Mouse (Mus musculus): ENCODE data around the gene Hmcn1. TPM values are rescaled to one million over a fixed set of nuclear protein-coding genes. Genes with fewer than 3 reads are reported as not detected.

The Hmcn1 gene
- total and polyA plus RNA-seq, 2 experiments, result 1.0 to 2.7 TPM

- Histone ChIP-seq H3K79me2 (ENCODE audit: control insufficient read depth, insufficient read depth, low read length) (no peaks in the 10 kb centered on the region), H3K36me3 (ENCODE audit: control insufficient read depth, insufficient read depth, low read length) (no peaks in the 10 kb centered on the region)
- DNase-seq (ENCODE audit: extremely low read depth, low read depth, low spot score), result no peak
These were observed 83.6 kb downstream of the Hmcn1 start for GRCm38 (mm10) chr1:150909642-150910041.

GRCm38 (mm10) chr1:150893677-150894188 is 99.5 kb downstream of the Hmcn1 start:
- no peak for DNase-seq (ENCODE audit: extremely low read depth, low read depth, low spot score)
- Histone ChIP-seq H3K9ac (ENCODE audit: low read depth, low read length) (no peak overlapping the region), H3K27ac (replicated peaks; ENCODE audit: insufficient read depth, low read depth, low read length) (no peak overlapping the region), H3K27me3 (ENCODE audit: control insufficient read depth, insufficient read depth, low read length) (no peaks in the 10 kb centered on the region), H3K4me1 (ENCODE audit: control insufficient read depth, insufficient read depth, low read length) (no peaks in the 10 kb centered on the region; the same call in none of the 2 replicates), H3K36me3 (ENCODE audit: control insufficient read depth, insufficient read depth, low read length) (no peaks in the 10 kb centered on the region), H3K79me2 (ENCODE audit: control insufficient read depth, insufficient read depth, low read length) (no peaks in the 10 kb centered on the region), H3K4me3 (ENCODE audit: insufficient read depth, low read depth, low read length) (no peak overlapping the region)
- TF ChIP-seq CTCF (IDR thresholded peaks at IDR 0.05; ENCODE audit: low read depth, low read length), result no peak
- no peak for TF ChIP-seq POLR2A (IDR thresholded peaks at IDR 0.05; ENCODE audit: extremely low read depth, insufficient read depth, low read length)
- WGBS, result 76% methylated on average over 5 of the region's 5 CpGs

More at GRCm38 (mm10) chr1:150909642-150910041, 83.6 kb downstream of the Hmcn1 start:
- WGBS, result 88% methylated on average over 2 of the region's 2 CpGs
- no peaks in the 10 kb centered on the region for H3K27me3 ChIP-seq (ENCODE audit: control insufficient read depth, insufficient read depth, low read length)
- H3K4me3 ChIP-seq (ENCODE audit: insufficient read depth, low read depth, low read length), result no peak overlapping the region
- H3K4me1 ChIP-seq (ENCODE audit: control insufficient read depth, insufficient read depth, low read length), result no peaks in the 10 kb centered on the region
- TF ChIP-seq CTCF (IDR thresholded peaks at IDR 0.05; ENCODE audit: low read depth, low read length) (no peak), POLR2A (IDR thresholded peaks at IDR 0.05; ENCODE audit: extremely low read depth, insufficient read depth, low read length) (no peak)
- no peak overlapping the region for H3K9ac ChIP-seq (ENCODE audit: low read depth, low read length)
- H3K27ac ChIP-seq (replicated peaks; ENCODE audit: insufficient read depth, low read depth, low read length), result no peak overlapping the region

- H3K27ac ChIP-seq (replicated peaks; ENCODE audit: insufficient read depth, low read depth, low read length), result no peak overlapping the region
- 70% methylated on average over 4 of the region's 4 CpGs for WGBS
- no peak overlapping the region for H3K9ac ChIP-seq (ENCODE audit: low read depth, low read length)
- no peaks in the 10 kb centered on the region for H3K36me3 ChIP-seq (ENCODE audit: control insufficient read depth, insufficient read depth, low read length)
- no peak overlapping the region for H3K4me3 ChIP-seq (ENCODE audit: insufficient read depth, low read depth, low read length)
- TF ChIP-seq POLR2A (IDR thresholded peaks at IDR 0.05; ENCODE audit: extremely low read depth, insufficient read depth, low read length), result no peak
- no peak for TF ChIP-seq CTCF (IDR thresholded peaks at IDR 0.05; ENCODE audit: low read depth, low read length)
- no peaks in the 10 kb centered on the region for H3K27me3 ChIP-seq (ENCODE audit: control insufficient read depth, insufficient read depth, low read length)
- DNase-seq (ENCODE audit: extremely low read depth, low read depth, low spot score), result peak; percentile 1
- H3K79me2 ChIP-seq (ENCODE audit: control insufficient read depth, insufficient read depth, low read length), result no peaks in the 10 kb centered on the region
- no peaks in the 10 kb centered on the region; the same call in none of the 2 replicates for H3K4me1 ChIP-seq (ENCODE audit: control insufficient read depth, insufficient read depth, low read length)
These were observed 103.2 kb downstream of the Hmcn1 start for GRCm38 (mm10) chr1:150890017-150890416.

- no peaks in the 10 kb centered on the region for H3K36me3 ChIP-seq (ENCODE audit: control insufficient read depth, insufficient read depth, low read length)
- TF ChIP-seq POLR2A (IDR thresholded peaks at IDR 0.05; ENCODE audit: extremely low read depth, insufficient read depth, low read length) (no peak), CTCF (IDR thresholded peaks at IDR 0.05; ENCODE audit: low read depth, low read length) (no peak)
- H3K4me3 ChIP-seq (ENCODE audit: insufficient read depth, low read depth, low read length), result no peak overlapping the region
- no peak for DNase-seq (ENCODE audit: extremely low read depth, low read depth, low spot score)
- no peak overlapping the region for H3K9ac ChIP-seq (ENCODE audit: low read depth, low read length)
- H3K27ac ChIP-seq (replicated peaks; ENCODE audit: insufficient read depth, low read depth, low read length), result no peak overlapping the region
- H3K4me1 ChIP-seq (ENCODE audit: control insufficient read depth, insufficient read depth, low read length), result no peaks in the 10 kb centered on the region; the same call in none of the 2 replicates
- WGBS, result 71% methylated on average over 1 of the region's 1 CpGs
- H3K79me2 ChIP-seq (ENCODE audit: control insufficient read depth, insufficient read depth, low read length), result no peaks in the 10 kb centered on the region
- H3K27me3 ChIP-seq (ENCODE audit: control insufficient read depth, insufficient read depth, low read length), result no peaks in the 10 kb centered on the region
These were observed 107.0 kb downstream of the Hmcn1 start for GRCm38 (mm10) chr1:150886267-150886666.

GRCm38 (mm10) chr1:150878421-150878820 is 114.8 kb downstream of the Hmcn1 start:
- H3K27ac ChIP-seq (replicated peaks; ENCODE audit: insufficient read depth, low read depth, low read length), result no peak overlapping the region
- H3K36me3 ChIP-seq (ENCODE audit: control insufficient read depth, insufficient read depth, low read length), result no peaks in the 10 kb centered on the region
- no peak overlapping the region for H3K9ac ChIP-seq (ENCODE audit: low read depth, low read length)
- TF ChIP-seq CTCF (IDR thresholded peaks at IDR 0.05; ENCODE audit: low read depth, low read length), result no peak
- no peak for TF ChIP-seq POLR2A (IDR thresholded peaks at IDR 0.05; ENCODE audit: extremely low read depth, insufficient read depth, low read length)
- H3K4me1 ChIP-seq (ENCODE audit: control insufficient read depth, insufficient read depth, low read length), result peaks cover 1% of the 10 kb centered on the region; the same call in 1 of the 2 replicates
- no peak overlapping the region for H3K4me3 ChIP-seq (ENCODE audit: insufficient read depth, low read depth, low read length)
- H3K79me2 ChIP-seq (ENCODE audit: control insufficient read depth, insufficient read depth, low read length), result no peaks in the 10 kb centered on the region
- 62% methylated on average over 7 of the region's 7 CpGs for WGBS
- no peak for DNase-seq (ENCODE audit: extremely low read depth, low read depth, low spot score)
- H3K27me3 ChIP-seq (ENCODE audit: control insufficient read depth, insufficient read depth, low read length), result no peaks in the 10 kb centered on the region

DNA sequence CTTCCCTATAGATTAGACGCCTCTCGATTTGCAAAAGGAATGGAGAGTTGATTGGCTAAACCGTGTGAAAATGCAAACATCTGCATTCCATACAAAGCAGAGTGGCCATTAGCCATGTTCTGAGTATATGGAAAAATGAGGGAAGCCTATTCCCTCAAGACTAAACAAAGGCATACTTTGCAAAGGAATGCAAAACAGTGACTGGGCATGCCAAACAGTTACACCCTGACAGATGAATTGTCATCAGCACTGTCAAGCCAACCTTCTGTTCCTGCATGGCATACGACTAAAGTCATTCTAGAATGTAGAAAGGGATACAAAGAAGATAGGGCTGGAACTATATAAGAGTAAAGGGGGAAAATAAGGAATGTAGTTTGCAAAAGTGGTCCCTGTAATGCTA is 115.3 kb downstream of the Hmcn1 start:
- TF ChIP-seq CTCF (IDR thresholded peaks at IDR 0.05; ENCODE audit: low read depth, low read length) (no peak), POLR2A (IDR thresholded peaks at IDR 0.05; ENCODE audit: extremely low read depth, insufficient read depth, low read length) (no peak)
- H3K4me1 ChIP-seq (ENCODE audit: control insufficient read depth, insufficient read depth, low read length), result peaks cover 1% of the 10 kb centered on the region; the same call in 1 of the 2 replicates
- WGBS, result 78% methylated on average over 4 of the region's 4 CpGs
- no peak overlapping the region for H3K4me3 ChIP-seq (ENCODE audit: insufficient read depth, low read depth, low read length)
- H3K9ac ChIP-seq (ENCODE audit: low read depth, low read length), result no peak overlapping the region
- H3K79me2 ChIP-seq (ENCODE audit: control insufficient read depth, insufficient read depth, low read length), result no peaks in the 10 kb centered on the region
- H3K36me3 ChIP-seq (ENCODE audit: control insufficient read depth, insufficient read depth, low read length), result no peaks in the 10 kb centered on the region
- DNase-seq (ENCODE audit: extremely low read depth, low read depth, low spot score), result no peak
- H3K27ac ChIP-seq (replicated peaks; ENCODE audit: insufficient read depth, low read depth, low read length), result no peak overlapping the region
- H3K27me3 ChIP-seq (ENCODE audit: control insufficient read depth, insufficient read depth, low read length), result no peaks in the 10 kb centered on the region
